Mouse (Mus musculus) retina, postnatal 7 days (tissue): ENCODE measurements around the gene Irx3.

Source experiments
- DNase-seq: peaks from one replicate; pipeline ENCODE4 v3.0.0-alpha.2; 2012; ENCODE audit warnings: low read depth, low spot score

Gene Irx3

GRCm38 (mm10) chr8:91801839-91802238, at the start of gene Irx3:
Gene Irx3 (minus strand): TSS chr8:91802067.
- no peak for DNase-seq

DNA sequence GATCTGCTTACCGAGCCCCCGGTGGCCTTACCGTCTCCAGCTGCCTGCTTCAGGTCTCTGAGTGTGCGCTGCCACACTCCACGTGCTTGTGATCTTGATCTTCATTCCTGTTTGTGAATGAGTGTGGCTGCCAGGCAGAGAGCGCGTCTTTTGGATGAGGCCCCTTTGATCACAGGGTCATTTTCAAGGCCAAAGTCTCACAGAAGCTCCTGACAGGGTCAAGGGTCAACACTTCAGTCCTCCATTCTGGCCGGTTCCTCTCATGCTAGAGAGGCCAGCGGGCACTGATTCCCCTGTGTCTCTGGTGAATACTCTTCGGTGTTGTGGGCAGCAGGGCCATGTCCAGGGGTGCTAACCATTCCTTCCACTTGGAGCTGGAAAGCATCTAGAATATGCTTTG, 49.5 kb upstream of the Irx3 start:
- DNase-seq = no peak

GRCm38 (mm10) chr8:91849984-91850383, 48.1 kb upstream of the Irx3 start:
- no peak for DNase-seq

DNA sequence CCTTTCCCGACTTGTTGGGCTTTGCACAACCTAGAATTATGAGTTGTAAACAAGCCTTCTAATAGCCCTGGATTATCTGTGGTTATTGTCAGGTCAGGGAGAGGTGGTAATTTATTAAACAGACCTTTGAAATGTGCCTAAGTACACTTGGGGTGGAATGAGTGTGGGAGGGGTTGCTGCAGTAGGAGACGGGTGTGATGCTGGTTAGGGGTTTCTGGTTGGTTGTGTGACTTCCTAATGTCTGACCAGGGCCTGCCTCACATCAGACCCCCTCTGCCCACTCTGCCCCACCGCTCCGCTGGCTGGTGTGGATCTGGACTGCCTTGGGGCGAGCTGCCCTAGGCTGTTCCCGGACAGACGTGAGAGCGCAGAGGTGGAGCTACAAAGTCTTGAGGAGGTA, 47.7 kb upstream of the Irx3 start:
- DNase-seq = no peak

- DNase-seq = no peak
Observed at GRCm38 (mm10) chr8:91845641-91846040, 43.8 kb upstream of the Irx3 start.

GRCm38 (mm10) chr8:91837131-91837530, 35.3 kb upstream of the Irx3 start:
- no peak for DNase-seq

DNA sequence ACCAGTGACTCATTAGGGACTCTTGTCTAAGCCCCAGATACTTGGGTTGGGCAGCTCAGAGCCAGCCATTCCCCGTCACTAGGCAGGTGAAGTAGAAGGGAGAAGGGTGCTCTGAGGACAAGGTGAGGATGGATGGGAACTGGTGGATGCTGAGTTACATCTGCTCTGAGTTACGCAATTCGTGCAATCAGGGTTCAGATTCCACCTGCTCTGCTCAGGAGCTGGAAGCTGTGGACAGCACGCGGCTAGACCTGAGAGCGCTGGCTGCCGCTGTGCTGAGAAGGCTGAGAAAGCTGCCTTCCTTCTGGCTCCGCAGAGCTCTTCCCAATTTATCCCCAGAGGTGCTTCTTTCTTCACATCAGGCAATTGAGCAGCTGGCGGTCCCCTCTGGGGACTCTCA, 34.8 kb upstream of the Irx3 start:
- DNase-seq = no peak

- DNase-seq = no peak
Observed at GRCm38 (mm10) chr8:91827661-91828060, 25.8 kb upstream of the Irx3 start.

DNA sequence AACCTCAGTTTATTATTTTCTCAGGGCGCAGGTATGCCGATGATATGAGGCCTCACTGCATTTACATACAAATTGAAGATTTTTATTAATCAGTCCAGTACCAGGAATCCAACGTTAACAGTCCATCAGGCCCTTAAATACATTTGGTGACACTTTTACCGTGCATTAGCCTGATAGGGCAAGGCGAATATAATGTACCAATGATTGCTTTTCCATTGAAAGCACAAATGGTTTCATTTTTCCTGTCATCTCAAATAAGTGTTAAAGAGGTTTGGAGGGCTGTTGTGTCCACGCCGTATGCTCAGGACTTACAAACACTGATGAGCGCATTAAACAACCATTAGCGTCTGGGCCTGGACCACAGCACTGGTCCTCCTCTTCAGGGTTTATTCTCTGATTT, 25.3 kb upstream of the Irx3 start:
- no peak for DNase-seq

DNA sequence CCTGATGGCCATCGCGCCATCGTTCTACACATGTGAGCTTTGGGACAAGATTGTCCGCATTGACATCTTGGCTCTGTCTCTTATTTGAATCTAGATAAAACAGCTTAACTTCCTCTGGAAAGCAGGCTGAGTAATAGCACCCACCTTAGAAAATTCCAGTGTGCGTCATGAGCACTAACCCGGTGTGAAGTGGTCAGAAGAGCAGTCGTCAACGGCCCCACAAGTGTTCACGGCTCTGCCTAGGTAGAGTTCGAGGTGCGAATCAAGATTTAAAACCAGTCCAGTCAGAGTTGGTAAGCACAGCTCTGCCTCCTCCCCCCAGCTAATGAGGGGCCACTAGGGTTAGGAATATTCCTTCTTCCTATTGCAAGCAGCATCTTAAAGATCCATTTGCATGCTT, 21.5 kb upstream of the Irx3 start:
- no peak for DNase-seq

GRCm38 (mm10) chr8:91822746-91823145, 20.9 kb upstream of the Irx3 start:
- DNase-seq = no peak

DNA sequence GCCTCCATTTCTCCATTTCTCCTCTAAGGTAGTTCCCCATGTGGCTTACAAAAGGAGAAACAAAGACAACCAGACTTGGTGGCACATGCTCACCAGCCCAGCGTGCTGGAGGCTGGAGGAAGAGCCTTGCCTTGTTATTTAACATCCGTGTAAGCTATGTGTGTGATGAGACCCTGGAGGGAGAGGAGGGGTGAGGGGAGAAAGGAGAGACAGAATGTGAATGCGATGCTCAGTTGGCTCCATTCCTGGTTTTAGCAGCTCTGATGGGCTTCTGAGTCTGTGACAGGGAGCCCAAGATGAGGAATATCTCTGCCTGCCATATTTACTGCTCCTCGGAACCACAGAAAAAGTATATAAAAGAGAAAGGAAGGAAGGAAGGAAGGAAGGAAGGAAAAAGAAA, 20.1 kb upstream of the Irx3 start:
- DNase-seq = no peak

- DNase-seq = no peak
Observed at GRCm38 (mm10) chr8:91819778-91820177, 17.9 kb upstream of the Irx3 start.

DNA sequence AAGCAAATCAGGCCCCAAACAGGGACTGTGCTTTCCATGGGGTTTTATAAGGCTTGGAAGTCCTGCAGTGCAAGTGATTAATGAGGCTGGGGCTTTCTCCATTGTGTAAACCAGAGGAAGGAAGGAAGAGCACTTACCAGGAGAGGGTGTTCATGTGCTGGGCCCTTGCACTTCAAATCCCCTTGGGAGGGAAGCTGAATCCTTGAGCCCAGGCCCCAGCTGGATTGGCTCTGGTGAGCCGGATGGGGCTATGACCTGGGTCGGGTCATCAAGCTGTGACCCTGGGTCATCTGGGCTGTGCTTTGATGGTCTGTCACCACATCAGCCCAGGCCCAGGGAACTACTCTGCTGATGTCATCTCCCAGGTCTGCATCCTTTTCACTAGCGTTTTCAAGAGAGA, 16.9 kb upstream of the Irx3 start:
- no peak for DNase-seq

- no peak for DNase-seq
Observed at GRCm38 (mm10) chr8:91814106-91814505, 12.2 kb upstream of the Irx3 start.

DNA sequence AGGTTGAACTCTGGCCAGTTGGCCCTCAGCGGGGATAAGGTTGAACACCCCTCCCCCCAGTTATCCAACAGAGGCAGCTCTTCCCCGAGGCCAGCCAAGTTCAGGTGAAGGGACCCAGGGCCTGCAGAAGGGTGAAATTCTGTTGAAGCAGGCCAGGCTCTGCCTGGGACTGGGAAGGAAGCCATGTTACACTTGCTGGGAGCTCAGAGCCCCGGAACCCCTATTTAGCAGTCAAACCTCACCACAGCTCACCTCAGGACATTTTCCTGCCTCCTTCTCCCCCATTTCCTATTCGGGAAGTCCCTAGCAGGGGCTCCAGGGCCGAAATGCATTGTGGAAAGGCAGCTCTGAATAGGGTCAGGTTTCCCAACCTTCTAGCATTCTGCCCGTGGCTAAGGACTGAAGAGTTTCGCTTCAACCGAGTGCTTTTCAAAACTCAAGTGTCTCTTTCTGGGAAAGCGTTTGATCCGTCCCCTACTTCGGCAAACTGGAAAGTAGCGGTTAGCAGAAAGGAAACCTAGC, 4.9 kb upstream of the Irx3 start:
- no peak for DNase-seq

- DNase-seq = no peak
Observed at GRCm38 (mm10) chr8:91806084-91806719, 4.3 kb upstream of the Irx3 start.

DNA sequence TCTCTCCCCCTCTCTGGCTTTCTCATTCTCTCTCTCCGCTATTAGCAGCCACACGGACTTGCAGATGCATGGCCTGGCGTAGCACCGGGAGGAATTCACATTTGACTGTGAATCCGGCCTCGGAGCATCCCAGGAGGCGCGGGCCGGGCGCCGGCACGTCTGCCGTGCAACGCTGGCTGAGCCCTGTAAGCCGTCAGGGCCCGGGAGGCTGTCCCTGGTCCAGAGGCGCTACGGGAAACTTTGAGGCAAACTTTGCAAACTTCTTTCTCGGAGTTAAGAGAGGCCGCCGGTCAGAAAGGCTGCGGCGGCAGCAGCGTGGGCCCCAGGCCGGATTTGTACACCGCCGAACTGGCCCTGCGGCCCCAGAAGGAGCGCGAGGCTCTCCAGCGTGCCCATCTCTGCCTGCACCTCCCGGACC, 3.4 kb upstream of the Irx3 start:
- DNase-seq = no peak

GRCm38 (mm10) chr8:91804403-91805253, 2.8 kb upstream of the Irx3 start:
- DNase-seq = no peak

DNA sequence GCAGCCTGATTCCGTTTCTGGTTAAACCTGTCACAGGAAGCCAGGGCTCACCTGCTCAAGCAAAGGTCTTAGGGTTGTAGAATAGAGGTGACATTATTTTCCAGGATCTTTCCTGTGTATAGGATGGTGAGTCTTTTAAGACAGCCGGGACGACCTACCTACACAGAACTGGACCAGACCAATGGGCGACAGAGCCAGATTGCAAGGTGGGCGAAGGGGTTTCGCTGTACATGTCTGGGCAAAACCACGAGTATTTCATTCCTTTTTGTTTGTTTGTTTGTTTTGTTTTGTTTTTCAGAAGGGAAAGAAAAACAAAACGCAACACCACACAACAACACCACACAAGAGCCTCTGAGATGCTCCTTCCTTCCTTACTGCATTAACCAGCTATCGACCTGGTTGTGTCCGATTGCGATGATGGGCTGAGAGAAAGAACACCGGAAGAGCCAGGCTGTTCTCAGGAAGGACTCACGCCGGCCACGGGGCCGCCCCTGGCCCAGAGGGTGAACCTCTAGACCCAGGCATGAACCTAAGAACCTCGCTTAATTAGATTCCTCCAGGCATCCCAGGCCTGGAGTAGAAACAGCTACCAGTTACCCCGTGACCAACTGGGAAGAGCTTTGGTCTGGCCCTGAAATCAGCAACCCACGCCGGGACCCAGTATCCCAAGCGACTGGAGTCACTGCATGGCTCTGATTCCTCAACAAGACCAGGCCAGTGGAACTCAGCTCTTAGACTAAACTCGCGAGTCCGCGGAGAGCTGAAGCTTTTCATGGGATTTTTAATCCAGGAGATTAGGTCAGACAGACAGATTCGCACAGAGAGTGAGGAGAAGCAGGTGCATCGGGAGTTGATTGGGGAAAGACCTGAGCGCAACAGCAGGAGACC, 1.9 kb upstream of the Irx3 start:
- no peak for DNase-seq

DNA sequence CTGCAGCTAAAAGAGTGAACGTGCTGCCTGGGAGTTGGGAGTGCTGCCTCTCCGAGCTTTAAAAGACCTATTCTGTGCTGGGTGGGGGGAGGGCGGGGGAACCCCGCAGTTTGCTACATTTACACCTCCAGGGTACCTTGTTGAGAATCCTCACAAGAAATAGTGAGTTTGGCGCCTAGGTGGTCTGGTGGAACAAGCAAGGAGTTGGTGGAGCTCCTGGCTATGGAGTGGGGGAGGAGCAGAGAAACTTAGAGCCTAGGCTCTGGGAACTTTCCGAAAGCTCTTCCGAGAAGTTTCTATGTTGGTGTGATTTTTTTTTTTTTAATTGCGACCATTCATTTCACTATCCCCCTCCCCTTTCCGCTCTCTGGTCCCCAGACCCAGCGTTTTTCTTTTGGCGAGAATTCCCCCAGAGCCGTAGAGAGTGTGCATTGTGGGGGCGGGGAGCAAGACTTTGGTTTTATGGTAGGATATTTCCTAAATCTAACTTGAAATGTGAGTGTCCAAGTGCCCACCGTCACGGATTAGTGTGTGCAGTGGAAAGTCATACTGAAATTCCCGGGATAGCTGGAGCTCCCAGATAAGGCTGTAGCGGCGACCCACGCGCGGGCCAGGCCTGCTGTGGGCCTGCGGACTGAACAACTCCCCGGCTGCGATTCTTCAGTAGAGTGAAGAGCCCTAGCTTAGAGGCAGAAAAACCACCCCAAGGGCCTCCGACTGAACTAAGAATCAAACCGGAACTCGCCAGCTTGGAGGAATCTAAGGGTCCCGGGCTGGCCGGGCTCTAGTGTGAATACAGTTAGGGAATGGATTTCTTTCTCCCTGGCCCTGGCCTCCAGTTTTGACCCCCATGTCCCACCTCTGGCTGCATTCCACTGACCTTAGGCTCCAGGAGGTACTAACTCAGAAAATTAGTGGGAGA, 795 bp upstream of the Irx3 start:
- no peak for DNase-seq
